Mouse (Mus musculus) neural tube, embryonic 13.5 days (tissue): Measurements from ENCODE around the gene Me3. TPM values are rescaled to one million over a fixed set of nuclear protein-coding genes. Genes with fewer than 3 reads are reported as not detected.

ENCODE experiments used
- ATAC-seq: fragments of 200-750 bp; cut with Nextera tagmentation; 2 replicates; pipeline ENCODE4 v1.8.0; 2017; ENCODE audit warnings: low read depth, mild to moderate bottlenecking, moderate TSS enrichment, moderate library complexity
- H3K27ac ChIP-seq: fragments of 300-500 bp; sonication (generic); replicated peaks from 2 replicates; pipeline ENCODE4 v1.5.1; 2015; ENCODE audit warnings: moderate library complexity, mild to moderate bottlenecking, inconsistent platforms
- H3K27me3 ChIP-seq: fragments of 300-500 bp; sonication (generic); 2 replicates; pipeline ENCODE4 v1.6.1; 2015; ENCODE audit warnings: mild to moderate bottlenecking, inconsistent platforms
- H3K36me3 ChIP-seq: fragments of 300-500 bp; sonication (generic); 2 replicates; pipeline ENCODE4 v1.6.1; 2015; ENCODE audit warnings: mild to moderate bottlenecking, inconsistent platforms
- H3K4me1 ChIP-seq: fragments of 300-500 bp; sonication (generic); replicated peaks from 2 replicates; pipeline ENCODE4 v1.6.1; 2015; ENCODE audit warnings: inconsistent platforms
- H3K4me2 ChIP-seq: fragments of 300-500 bp; sonication (generic); 2 replicates; pipeline ENCODE4 v1.6.1; 2015; ENCODE audit warnings: inconsistent platforms, mild to moderate bottlenecking, moderate library complexity
- H3K4me3 ChIP-seq: fragments of 300-500 bp; sonication (generic); 2 replicates; pipeline ENCODE4 v1.5.1; 2015; ENCODE audit warnings: mild to moderate bottlenecking, inconsistent platforms
- H3K9ac ChIP-seq: fragments of 300-500 bp; sonication (generic); 2 replicates; pipeline ENCODE4 v1.6.1; 2015; ENCODE audit warnings: moderate library complexity, mild to moderate bottlenecking, inconsistent platforms
- H3K9me3 ChIP-seq: fragments of 300-500 bp; sonication (generic); 2 replicates; pipeline ENCODE4 v1.6.1; 2016; ENCODE audit warnings: inconsistent platforms
- WGBS: fragments of 180-500 bp; shearing (Covaris S2); methylation state at CpG from one replicate; pipeline ENCODE4 v1.1.7; 2015; 5-methylcytosine and 5-hydroxymethylcytosine counted together
- polyA plus RNA-seq: library from polyadenylated mRNA; unstranded; fragments of >200 nt; fragmentation: Nextera tagmentation; extraction: Ambion mirVana; gene quantifications from 2 replicates; pipeline ENCODE4 v1.2.1, GENCODE M21; 2015

The Me3 gene
- polyA plus RNA-seq, 1 experiment from 2014 or later, result 5.1 TPM

DNA sequence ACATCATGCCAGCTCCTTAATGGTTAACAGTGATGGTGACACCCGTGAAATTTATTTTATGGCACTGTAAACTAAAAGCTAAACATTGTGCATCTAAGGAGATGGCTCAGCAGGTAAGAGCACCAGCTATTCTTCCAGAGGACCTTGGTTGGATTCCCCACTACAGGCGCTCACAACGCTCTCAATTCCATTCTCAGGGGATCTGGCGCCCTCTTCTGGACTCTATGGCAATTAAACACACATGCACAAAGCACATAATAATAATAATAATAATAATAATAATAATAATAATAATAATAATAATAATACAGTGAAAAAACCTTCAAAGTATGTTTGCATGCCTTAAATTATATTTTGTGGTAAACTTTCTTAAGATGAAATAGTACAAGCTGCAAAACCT, 259.7 kb downstream of the Me3 start:
- 25% methylated on average over 4 of the region's 4 CpGs for WGBS
- Histone ChIP-seq H3K9me3 (no peaks in the 10 kb centered on the region), H3K9ac (no peak overlapping the region), H3K4me2 (no peak overlapping the region), H3K36me3 (no peaks in the 10 kb centered on the region), H3K4me1 (no peaks in the 10 kb centered on the region; the same call in 1 of the 2 replicates), H3K27ac (no peak overlapping the region), H3K27me3 (no peaks in the 10 kb centered on the region), H3K4me3 (no peak overlapping the region)
- ATAC-seq, result no peak

DNA sequence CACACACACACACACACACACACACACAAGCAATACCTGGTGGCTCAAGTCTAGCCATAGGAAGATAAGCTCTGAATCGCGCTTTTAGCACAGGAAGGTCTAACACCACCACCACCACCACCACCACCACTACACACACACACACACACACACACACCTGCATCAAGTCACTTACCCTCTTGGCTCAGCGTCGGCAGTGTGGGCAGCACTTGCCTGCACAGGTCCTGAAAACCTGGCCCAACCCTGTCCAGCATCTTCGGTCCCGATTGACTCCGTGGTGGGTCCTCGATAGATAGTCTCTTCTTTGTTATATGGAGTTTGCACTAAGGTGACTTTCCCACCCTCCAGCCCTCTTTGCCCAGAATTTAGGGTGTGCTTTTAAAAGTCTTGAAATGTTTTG, 270.8 kb downstream of the Me3 start:
- no peak overlapping the region for H3K9ac ChIP-seq
- WGBS, result 87% methylated on average over 8 of the region's 8 CpGs
- peaks cover 6% of the 10 kb centered on the region for H3K4me1 ChIP-seq
- no peak overlapping the region for H3K27ac ChIP-seq
- no peaks in the 10 kb centered on the region for H3K27me3 ChIP-seq
- ATAC-seq, result no peak
- no peaks in the 10 kb centered on the region for H3K36me3 ChIP-seq
- H3K4me3 ChIP-seq, result no peak overlapping the region
- peak overlapping the region; percentile 11; the same call in 1 of the 2 replicates for H3K4me2 ChIP-seq
- no peaks in the 10 kb centered on the region for H3K9me3 ChIP-seq

DNA sequence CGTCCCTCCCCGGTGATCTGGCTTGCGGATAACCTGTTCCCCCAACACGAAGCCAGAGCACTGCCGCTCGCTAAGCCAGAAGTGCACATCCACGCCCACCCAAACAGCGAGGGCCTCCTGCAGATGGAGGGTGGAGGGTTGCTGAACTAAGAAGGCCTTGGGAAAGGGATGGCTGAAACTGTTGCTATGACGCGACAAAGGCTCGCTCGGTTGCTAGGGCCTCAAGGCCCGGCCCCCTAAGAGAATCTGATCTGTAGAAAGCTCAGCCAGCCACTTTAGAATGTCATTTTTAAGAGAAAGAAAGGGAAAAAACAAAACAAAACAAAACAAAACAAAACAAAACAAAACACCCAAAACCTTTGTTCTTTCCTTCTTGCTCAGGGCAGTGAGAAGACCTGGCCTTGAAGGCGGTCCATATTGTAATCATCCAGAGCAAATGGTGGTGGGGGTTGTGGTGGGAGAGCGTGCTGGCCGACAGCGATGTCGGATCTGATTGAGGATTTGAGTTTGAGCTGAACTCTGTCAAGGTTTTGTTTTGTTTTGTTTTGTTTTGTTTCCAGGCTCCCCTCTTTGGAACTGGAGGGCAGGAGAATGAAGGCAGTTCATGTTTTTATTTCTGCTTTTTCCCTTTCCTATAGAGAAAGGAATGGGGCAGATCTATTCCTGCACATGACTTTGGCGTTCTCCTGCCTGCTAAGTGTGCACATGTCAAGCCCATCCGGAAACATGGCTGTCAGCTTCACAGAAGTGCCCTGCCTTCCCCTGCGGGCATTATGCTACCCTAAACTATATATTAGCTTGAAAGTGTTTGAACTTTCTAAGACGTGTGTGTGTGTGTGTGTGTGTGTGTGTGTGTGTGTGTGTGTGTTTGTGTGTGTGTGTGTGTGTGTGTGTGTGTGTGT, 271.5 kb downstream of the Me3 start, which contains the start of gene Ccdc81:
Gene Ccdc81 (minus strand): TSS at position 188 of the 902 bp plus-strand sequence.
- H3K4me2 ChIP-seq, result peak within 1 kb of the TSS; percentile 11; the same call in 1 of the 2 replicates
- 0 out of 2 replicates have a peak within 1 kb of the TSS, but pooled peaks have one; percentile 38 for H3K9ac ChIP-seq
- ATAC-seq, result 0 out of 2 replicates have a peak, but pooled peaks have one; percentile 50
- WGBS, result 41% methylated on average over 22 of the region's 22 CpGs
- no peak within 1 kb of the TSS for H3K4me3 ChIP-seq
- H3K36me3 ChIP-seq, result no peaks in the 10 kb centered on the region
- H3K27me3 ChIP-seq, result no peaks in the 10 kb centered on the region
- peaks cover 6% of the 10 kb centered on the region for H3K4me1 ChIP-seq
- H3K27ac ChIP-seq, result no peak within 1 kb of the TSS
- H3K9me3 ChIP-seq, result no peaks in the 10 kb centered on the region

Other genes starting within 250 kb of the Me3 start
- gene Tmem135, start 228.2 kb upstream of the Me3 start, polyA plus RNA-seq, result 20.6 and 21.3 TPM in 2 replicates
- 2.2 and 2.5 TPM in 2 replicates for gene Fzd4, start 228.0 kb upstream of the Me3 start, polyA plus RNA-seq
- gene Prss23, start 105.2 kb upstream of the Me3 start, polyA plus RNA-seq, result 16.4 and 17.0 TPM in 2 replicates